Mouse (Mus musculus): ENCODE results near the gene 4921509C19Rik. TPM values are rescaled to one million over a fixed set of nuclear protein-coding genes. Genes with fewer than 3 reads are reported as not detected.
"Not testable (repeated sequence)": the region's sequence is repeated elsewhere in the genome, so short reads cannot be mapped to it uniquely, and the experiment has no call there.

4921509C19Rik gene
- polyA plus RNA-seq (2012; rRNA removed) (not detected in 2 replicates), polyA plus RNA-seq (2014; fragmentation: Nextera tagmentation; extraction: Ambion mirVana) (not detected in 2 replicates)

DNA sequence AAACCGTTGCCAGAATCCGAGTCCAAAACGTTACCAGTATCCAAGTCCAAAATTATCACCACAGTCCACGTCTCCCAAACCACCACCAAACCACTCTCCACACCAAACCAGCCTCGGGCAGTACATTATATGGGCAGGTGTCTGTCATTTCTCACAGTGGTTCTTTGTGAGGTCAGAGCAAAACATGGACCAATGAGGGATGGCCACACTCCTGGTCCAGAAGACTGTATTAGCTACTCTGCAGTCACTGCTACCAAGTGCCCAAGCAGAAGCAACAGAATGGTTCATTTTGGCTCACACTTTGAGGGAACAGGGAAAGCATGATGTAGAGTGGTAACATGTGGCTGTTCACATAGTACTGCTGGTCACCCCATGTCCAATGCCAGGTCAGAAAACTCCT lies at the start of gene 4921509C19Rik:
TSS of gene 4921509C19Rik (minus strand) at position 101 of the 400 bp plus-strand sequence.
- not testable (repeated sequence) for H3K9ac ChIP-seq (ENCODE audit: low read depth, low read length, severe bottlenecking); H3K4me2 ChIP-seq (replicated peaks; ENCODE audit: low read depth, low read length, severe bottlenecking); H3K9me3 ChIP-seq (ENCODE audit: control insufficient read depth, low read length); ATAC-seq (ENCODE audit: low FRiP score, low read depth); H3K27me3 ChIP-seq (ENCODE audit: control insufficient read depth, insufficient read depth, low read length); H3K4me3 ChIP-seq (replicated peaks; ENCODE audit: low read length); H3K27ac ChIP-seq (replicated peaks; ENCODE audit: low read depth, low read length); H3K4me1 ChIP-seq (ENCODE audit: control insufficient read depth, insufficient read depth, low read length); DNase-seq (ENCODE audit: low spot score); H3K36me3 ChIP-seq (ENCODE audit: control insufficient read depth, insufficient read depth, low read length)
- 84% methylated on average over 4 of the region's 5 CpGs for WGBS

DNA sequence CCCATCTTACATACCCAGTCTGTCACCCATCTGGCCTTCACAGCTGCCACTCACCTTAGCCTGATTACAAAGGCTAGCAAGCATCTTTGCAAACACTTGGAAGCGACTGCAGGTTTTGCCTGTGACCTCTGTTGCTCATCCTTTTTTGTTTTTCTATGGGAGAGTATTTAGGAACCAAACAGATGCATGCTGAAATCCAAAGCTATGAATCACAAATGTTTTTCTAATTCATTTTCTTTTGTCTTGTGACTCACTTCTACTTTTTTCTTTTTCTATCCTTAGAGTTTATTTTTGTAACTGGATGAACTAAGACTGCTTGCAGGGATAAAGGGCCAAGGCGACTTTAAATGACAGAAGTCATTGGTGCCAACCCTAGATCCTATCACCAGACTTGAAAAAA lies 49.6 kb upstream of the 4921509C19Rik start:
- ATAC-seq (ENCODE audit: low FRiP score, low read depth) (no peak), DNase-seq (ENCODE audit: low spot score) (no peak)
- H3K27me3 ChIP-seq (ENCODE audit: control insufficient read depth, insufficient read depth, low read length): no peaks in the 10 kb centered on the region
- no peaks in the 10 kb centered on the region for H3K4me1 ChIP-seq (ENCODE audit: control insufficient read depth, insufficient read depth, low read length)
- H3K4me3 ChIP-seq (replicated peaks; ENCODE audit: low read length): no peak overlapping the region
- H3K36me3 ChIP-seq (ENCODE audit: control insufficient read depth, insufficient read depth, low read length): peaks cover 3% of the 10 kb centered on the region; the same call in 1 of the 2 replicates
- 63% methylated on average over 2 of the region's 2 CpGs for WGBS
- no peak for TF ChIP-seq POLR2A (IDR thresholded peaks at IDR 0.05; ENCODE audit: borderline replicate concordance, extremely low read depth, insufficient read depth, insufficient read length)
- no peak overlapping the region for H3K27ac ChIP-seq (replicated peaks; ENCODE audit: low read depth, low read length)
- no peak overlapping the region for H3K4me2 ChIP-seq (replicated peaks; ENCODE audit: low read depth, low read length, severe bottlenecking)
- no peaks in the 10 kb centered on the region for H3K9me3 ChIP-seq (ENCODE audit: control insufficient read depth, low read length)
- no peak overlapping the region for H3K9ac ChIP-seq (ENCODE audit: low read depth, low read length, severe bottlenecking)

DNA sequence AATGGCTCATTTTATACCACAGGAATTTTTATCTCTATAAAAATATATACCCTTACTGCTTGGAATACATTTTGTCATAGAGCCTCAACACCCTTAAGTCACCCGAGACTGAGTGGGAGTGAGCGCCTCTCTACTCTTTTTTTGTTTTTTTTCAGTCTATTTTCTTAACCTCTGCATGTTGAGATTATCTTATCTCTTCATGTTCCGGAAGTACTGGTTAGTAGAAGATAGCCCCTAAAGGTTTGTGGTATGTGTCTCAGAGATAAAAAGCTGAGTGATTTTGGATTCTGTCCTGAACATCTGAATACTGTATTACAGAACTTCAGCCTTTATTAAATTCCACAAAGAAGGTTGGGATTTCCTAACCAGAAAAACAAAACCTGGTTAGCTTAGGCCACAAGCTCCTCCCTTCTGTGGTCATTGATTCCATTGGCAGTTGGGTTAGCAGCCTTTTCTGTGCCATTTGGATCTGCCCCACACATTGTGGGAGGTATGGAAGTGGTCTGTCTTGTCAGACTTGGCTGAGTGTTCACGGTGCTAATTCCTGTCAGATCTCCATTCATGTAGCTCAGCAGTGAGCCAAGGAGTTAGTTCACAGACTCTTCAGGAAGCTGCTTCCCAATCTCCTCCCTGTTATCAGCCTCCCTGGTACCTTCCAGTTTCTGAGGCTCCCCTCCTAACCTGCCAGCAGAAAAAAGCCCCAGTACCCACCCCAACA lies 48.5 kb upstream of the 4921509C19Rik start:
- DNase-seq (ENCODE audit: low spot score): no peak
- WGBS: 71% methylated on average over 4 of the region's 4 CpGs

DNA sequence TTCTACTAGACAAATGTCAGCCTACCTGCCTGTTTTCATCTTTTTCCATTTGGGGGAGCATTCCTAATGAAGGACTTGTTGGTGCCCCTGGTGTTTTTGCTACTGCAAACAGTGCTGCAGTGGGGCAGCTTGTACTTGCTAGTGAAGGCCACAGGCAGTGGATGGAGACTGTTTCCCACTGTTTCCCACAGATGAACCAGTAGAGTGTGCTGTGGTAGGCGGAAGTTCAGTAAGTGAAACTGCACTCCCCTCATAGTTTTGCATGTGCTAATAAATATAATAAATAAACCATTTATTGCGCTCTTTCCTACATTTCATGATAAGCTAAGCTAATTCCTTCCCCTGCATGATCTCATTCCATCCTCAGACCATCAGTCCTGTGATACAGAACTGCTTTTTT lies 43.0 kb upstream of the 4921509C19Rik start:
- H3K9ac ChIP-seq (ENCODE audit: low read depth, low read length, severe bottlenecking): no peak overlapping the region
- no peak for DNase-seq (ENCODE audit: low spot score)
- no peaks in the 10 kb centered on the region for H3K27me3 ChIP-seq (ENCODE audit: control insufficient read depth, insufficient read depth, low read length)
- no peak overlapping the region for H3K4me2 ChIP-seq (replicated peaks; ENCODE audit: low read depth, low read length, severe bottlenecking)
- 91% methylated on average over 2 of the region's 2 CpGs for WGBS
- no peak for TF ChIP-seq POLR2A (IDR thresholded peaks at IDR 0.05; ENCODE audit: borderline replicate concordance, extremely low read depth, insufficient read depth, insufficient read length)
- peaks cover 34% of the 10 kb centered on the region for H3K36me3 ChIP-seq (ENCODE audit: control insufficient read depth, insufficient read depth, low read length)
- H3K4me1 ChIP-seq (ENCODE audit: control insufficient read depth, insufficient read depth, low read length): no peaks in the 10 kb centered on the region
- no peaks in the 10 kb centered on the region for H3K9me3 ChIP-seq (ENCODE audit: control insufficient read depth, low read length)
- H3K4me3 ChIP-seq (replicated peaks; ENCODE audit: low read length): no peak overlapping the region
- no peak overlapping the region for H3K27ac ChIP-seq (replicated peaks; ENCODE audit: low read depth, low read length)
- ATAC-seq (ENCODE audit: low FRiP score, low read depth): no peak

More for the DNA sequence above, 48.5 kb upstream of the 4921509C19Rik start:
- Histone ChIP-seq H3K4me1 (ENCODE audit: control insufficient read depth, insufficient read depth, low read length) (no peaks in the 10 kb centered on the region), H3K4me2 (replicated peaks; ENCODE audit: low read depth, low read length, severe bottlenecking) (no peak overlapping the region), H3K27me3 (ENCODE audit: control insufficient read depth, insufficient read depth, low read length) (no peaks in the 10 kb centered on the region), H3K9me3 (ENCODE audit: control insufficient read depth, low read length) (no peaks in the 10 kb centered on the region), H3K36me3 (ENCODE audit: control insufficient read depth, insufficient read depth, low read length) (peaks cover 9% of the 10 kb centered on the region), H3K9ac (ENCODE audit: low read depth, low read length, severe bottlenecking) (no peak overlapping the region), H3K27ac (replicated peaks; ENCODE audit: low read depth, low read length) (no peak overlapping the region), H3K4me3 (replicated peaks; ENCODE audit: low read length) (no peak overlapping the region)
- ATAC-seq (ENCODE audit: low FRiP score, low read depth): no peak
- TF ChIP-seq POLR2A (IDR thresholded peaks at IDR 0.05; ENCODE audit: borderline replicate concordance, extremely low read depth, insufficient read depth, insufficient read length): no peak

DNA sequence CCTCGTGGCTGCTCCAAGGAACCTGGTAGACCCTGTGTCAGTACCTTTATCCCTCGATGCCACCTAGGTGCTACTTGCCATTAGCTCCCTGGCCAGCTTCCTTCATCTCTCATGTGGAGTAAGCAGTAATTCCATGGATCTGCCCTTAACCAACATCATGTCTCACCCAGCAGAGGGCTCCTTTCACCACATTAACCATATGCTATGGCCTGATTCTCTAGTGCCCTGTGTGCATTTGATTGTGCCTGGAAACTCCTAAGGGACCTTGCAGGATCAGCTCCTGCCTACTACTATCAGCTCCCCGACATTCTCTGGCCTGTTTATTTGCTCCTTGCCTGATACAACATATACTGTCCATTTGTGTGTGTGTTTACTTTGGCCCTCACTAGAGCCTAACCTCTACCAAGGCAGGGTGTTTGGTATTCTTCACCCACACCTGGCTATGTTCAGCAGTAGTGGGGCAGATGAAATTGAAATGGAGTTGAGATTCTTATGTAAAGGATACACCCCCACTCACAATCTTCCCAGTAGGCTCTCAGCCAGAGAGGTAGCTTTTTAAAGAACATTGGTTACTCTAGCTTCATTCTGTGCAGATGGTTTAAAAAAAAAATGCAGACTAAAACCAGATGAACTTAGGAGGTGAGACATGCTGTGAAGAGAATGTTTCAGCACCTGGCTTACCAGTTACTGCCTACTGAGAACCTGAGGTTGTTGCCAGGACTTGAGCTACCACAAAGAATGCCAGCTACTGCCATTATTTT lies 37.8 kb upstream of the 4921509C19Rik start:
- H3K4me3 ChIP-seq (replicated peaks; ENCODE audit: low read length): no peak overlapping the region
- 82% methylated on average over 3 of the region's 3 CpGs for WGBS
- no peaks in the 10 kb centered on the region for H3K9me3 ChIP-seq (ENCODE audit: control insufficient read depth, low read length)
- DNase-seq (ENCODE audit: low spot score) (no peak), ATAC-seq (ENCODE audit: low FRiP score, low read depth) (no peak)
- H3K27ac ChIP-seq (replicated peaks; ENCODE audit: low read depth, low read length): no peak overlapping the region
- no peaks in the 10 kb centered on the region for H3K27me3 ChIP-seq (ENCODE audit: control insufficient read depth, insufficient read depth, low read length)
- H3K36me3 ChIP-seq (ENCODE audit: control insufficient read depth, insufficient read depth, low read length): peaks cover 77% of the 10 kb centered on the region
- H3K4me1 ChIP-seq (ENCODE audit: control insufficient read depth, insufficient read depth, low read length): no peaks in the 10 kb centered on the region
- no peak overlapping the region for H3K9ac ChIP-seq (ENCODE audit: low read depth, low read length, severe bottlenecking)
- H3K4me2 ChIP-seq (replicated peaks; ENCODE audit: low read depth, low read length, severe bottlenecking): no peak overlapping the region
- no peak for TF ChIP-seq POLR2A (IDR thresholded peaks at IDR 0.05; ENCODE audit: borderline replicate concordance, extremely low read depth, insufficient read depth, insufficient read length)
